Mouse (Mus musculus) lung, embryonic 15.5 days (tissue): ENCODE measurements at regions not wholly inside any gene's neighbourhood (a gene's known extent, or its start where the extent isn't known, plus 50 kb on each side); places are given as distances from the start of the nearest gene placed in this dataset.
A peak's percentile ranks its signal among the peaks of the same experiment; 100 is the strongest.

Source experiments
- ATAC-seq: fragments of 200-750 bp; cut with Nextera tagmentation; 2 replicates; pipeline ENCODE4 v1.8.0; 2017; ENCODE audit warnings: moderate number of reproducible peaks, borderline replicate concordance; ENCODE audit not compliant: low FRiP score, low TSS enrichment; ENCODE audit errors: extremely low read depth
- H3K27ac ChIP-seq: fragments of 300-500 bp; sonication (generic); 2 replicates; pipeline ENCODE4 v1.5.1; 2015; ENCODE audit warnings: moderate library complexity, mild to moderate bottlenecking, inconsistent platforms
- H3K27me3 ChIP-seq: fragments of 300-500 bp; sonication (generic); 2 replicates; pipeline ENCODE4 v1.6.1; 2015; ENCODE audit warnings: inconsistent platforms
- H3K36me3 ChIP-seq: fragments of 300-500 bp; sonication (generic); 2 replicates; pipeline ENCODE4 v1.6.1; 2015; ENCODE audit warnings: inconsistent platforms
- H3K4me1 ChIP-seq: fragments of 300-500 bp; sonication (generic); 2 replicates; pipeline ENCODE4 v1.6.1; 2015; ENCODE audit warnings: inconsistent platforms
- H3K4me2 ChIP-seq: fragments of 300-500 bp; sonication (generic); 2 replicates; pipeline ENCODE4 v1.6.1; 2015; ENCODE audit warnings: inconsistent platforms, mild to moderate bottlenecking, moderate library complexity
- H3K4me3 ChIP-seq: fragments of 300-500 bp; sonication (generic); 2 replicates; pipeline ENCODE4 v1.5.1; 2015; ENCODE audit warnings: mild to moderate bottlenecking, inconsistent platforms
- H3K9ac ChIP-seq: fragments of 300-500 bp; sonication (generic); 2 replicates; pipeline ENCODE4 v1.6.1; 2015; ENCODE audit warnings: inconsistent platforms
- H3K9me3 ChIP-seq: fragments of 300-500 bp; sonication (generic); 2 replicates; pipeline ENCODE4 v1.6.1; 2016; ENCODE audit warnings: inconsistent platforms
- WGBS: fragments of 180-500 bp; shearing (Covaris S2); methylation state at CpG from one replicate; pipeline ENCODE4 v1.1.7; 2015; 5-methylcytosine and 5-hydroxymethylcytosine counted together

DNA sequence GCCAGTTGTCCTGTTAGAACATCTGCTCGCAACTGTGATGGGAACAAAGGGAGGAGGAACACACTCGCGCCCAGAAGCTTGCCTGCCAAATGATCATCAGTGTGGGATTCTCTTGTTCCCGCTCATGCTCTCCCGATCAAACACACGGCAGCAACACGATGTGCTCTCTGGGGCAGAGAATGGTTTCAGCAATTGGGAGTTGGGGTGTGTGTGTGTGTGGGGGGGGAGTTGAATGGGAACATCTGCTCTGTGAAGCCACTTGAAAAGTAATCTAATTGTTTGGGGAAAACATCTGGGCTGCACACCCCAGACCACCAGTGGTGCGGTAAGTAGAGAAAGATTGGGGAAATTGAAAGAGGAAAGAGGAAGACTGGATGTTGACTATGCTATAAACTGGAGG, 117.7 kb upstream of the Igf1 start:
- ATAC-seq, result no peak
- Histone ChIP-seq H3K27me3 (no peaks in the 10 kb centered on the region), H3K9me3 (no peaks in the 10 kb centered on the region), H3K4me3 (no peak overlapping the region), H3K27ac (no peak overlapping the region), H3K4me2 (no peak overlapping the region), H3K4me1 (no peaks in the 10 kb centered on the region), H3K9ac (no peak overlapping the region), H3K36me3 (no peaks in the 10 kb centered on the region)
- 65% methylated on average over 8 of the region's 8 CpGs for WGBS

DNA sequence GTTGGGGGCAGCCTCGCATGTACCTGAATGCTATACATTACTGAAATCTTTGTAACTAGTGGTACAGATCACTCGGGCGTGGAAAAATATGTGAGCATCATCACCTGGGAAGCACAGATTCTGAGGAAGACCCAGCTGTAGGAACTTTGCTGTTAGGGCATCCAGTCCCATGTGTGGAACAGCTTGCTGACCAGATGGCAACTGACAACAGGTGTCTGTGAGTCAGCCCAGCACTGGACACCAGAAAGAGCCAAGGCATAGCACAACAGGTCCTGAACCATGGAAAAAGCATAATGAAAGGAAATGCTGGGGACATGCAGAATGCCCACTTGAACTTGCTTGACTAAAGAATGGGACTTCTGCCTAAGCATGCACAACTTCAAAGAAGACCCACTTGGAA, 115.3 kb upstream of the Igf1 start:
- ATAC-seq, result no peak
- H3K27ac ChIP-seq, result no peak overlapping the region
- H3K4me1 ChIP-seq, result no peaks in the 10 kb centered on the region
- 89% methylated on average over 3 of the region's 3 CpGs for WGBS
- H3K4me3 ChIP-seq, result no peak overlapping the region
- H3K9ac ChIP-seq, result no peak overlapping the region
- H3K36me3 ChIP-seq, result no peaks in the 10 kb centered on the region
- no peaks in the 10 kb centered on the region for H3K27me3 ChIP-seq
- H3K4me2 ChIP-seq, result no peak overlapping the region
- no peaks in the 10 kb centered on the region for H3K9me3 ChIP-seq

DNA sequence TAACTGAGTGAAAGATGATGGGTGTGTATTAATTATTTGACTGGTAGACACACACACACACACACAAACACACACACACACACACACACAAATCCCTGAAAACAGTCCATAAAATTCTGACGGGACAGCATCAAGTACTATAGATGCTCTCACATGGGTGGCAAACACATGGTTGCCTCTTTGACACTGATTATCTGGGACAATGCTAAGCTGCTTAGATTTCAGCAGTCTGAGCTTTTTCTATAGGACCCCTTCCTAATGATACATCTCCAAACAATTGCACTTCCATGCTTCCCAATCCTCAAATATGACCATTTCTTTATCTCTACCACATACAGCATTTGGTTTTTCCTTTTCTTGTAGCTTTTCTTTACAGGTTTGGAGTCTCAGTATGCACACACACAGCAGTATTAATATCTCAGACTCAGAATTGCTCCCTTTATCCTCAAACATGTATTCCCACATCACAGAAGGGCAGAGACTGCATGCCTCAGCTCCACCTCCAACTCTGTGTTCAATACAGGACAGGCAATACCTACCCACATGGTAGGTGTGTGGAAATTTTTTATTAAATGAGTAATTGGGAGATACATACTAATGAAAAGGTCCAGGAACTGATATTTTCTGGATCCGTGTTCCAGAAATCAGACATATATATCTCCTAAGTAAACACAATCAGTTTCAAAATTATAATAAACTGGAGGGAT, 110.1 kb upstream of the Igf1 start:
- WGBS, result 84% methylated on average over 2 of the region's 2 CpGs
- no peak overlapping the region for H3K4me3 ChIP-seq
- H3K9ac ChIP-seq, result no peak overlapping the region
- no peaks in the 10 kb centered on the region for H3K9me3 ChIP-seq
- no peaks in the 10 kb centered on the region for H3K36me3 ChIP-seq
- H3K27me3 ChIP-seq, result no peaks in the 10 kb centered on the region
- no peak for ATAC-seq
- no peaks in the 10 kb centered on the region for H3K4me1 ChIP-seq
- no peak overlapping the region for H3K4me2 ChIP-seq
- no peak overlapping the region for H3K27ac ChIP-seq

DNA sequence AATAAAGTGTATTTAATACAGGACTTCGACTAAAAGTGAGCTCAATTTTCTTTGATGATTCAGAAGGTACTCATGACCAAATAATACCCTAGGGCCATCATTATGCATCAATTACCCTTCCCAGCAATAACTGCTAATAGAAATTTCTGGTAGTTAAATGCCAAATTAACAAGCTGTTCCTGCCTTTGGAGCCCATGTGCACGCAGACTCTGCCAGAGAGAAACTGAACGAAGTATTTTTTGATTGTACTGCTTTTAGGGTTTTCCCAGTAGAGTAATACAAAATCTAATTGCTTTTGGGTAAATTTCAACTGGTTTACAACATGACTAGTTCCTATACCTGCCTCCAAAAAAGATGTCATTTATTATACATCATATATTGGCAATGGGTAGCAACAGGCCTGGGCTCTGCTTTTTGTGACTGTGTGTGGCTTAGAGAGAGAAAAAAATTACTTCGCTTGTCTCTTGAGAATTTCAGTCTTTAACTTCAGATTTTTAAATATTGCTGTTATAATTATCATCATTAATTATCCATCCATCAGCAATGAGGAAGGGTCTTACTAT, 109.4 kb upstream of the Igf1 start:
- WGBS, result 86% methylated on average over 4 of the region's 4 CpGs
- H3K27ac ChIP-seq, result no peak overlapping the region
- H3K4me2 ChIP-seq, result no peak overlapping the region
- H3K27me3 ChIP-seq, result no peaks in the 10 kb centered on the region
- no peaks in the 10 kb centered on the region for H3K4me1 ChIP-seq
- no peaks in the 10 kb centered on the region for H3K9me3 ChIP-seq
- H3K4me3 ChIP-seq, result no peak overlapping the region
- ATAC-seq, result no peak
- no peaks in the 10 kb centered on the region for H3K36me3 ChIP-seq
- H3K9ac ChIP-seq, result no peak overlapping the region

DNA sequence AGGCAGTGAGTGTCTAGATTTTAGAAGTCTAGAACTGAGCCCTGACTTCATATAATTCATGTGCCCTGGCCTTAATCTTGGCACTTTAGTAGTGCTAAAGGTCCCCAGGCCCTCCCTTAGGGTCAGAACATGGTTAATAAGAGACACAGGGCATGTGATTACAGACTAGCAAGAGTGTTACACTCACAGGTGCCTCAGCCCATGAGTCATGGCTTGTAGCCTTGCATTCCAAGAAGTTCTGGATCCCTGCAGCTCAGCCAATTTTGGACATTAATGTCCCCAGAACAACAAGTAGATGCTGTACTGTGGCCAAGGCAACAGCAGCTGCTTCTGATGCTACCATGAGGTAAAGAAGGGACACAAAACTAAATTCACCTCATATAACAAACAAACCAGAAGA, 107.7 kb upstream of the Igf1 start:
- Histone ChIP-seq H3K27ac (no peak overlapping the region), H3K9me3 (no peaks in the 10 kb centered on the region), H3K4me3 (no peak overlapping the region), H3K9ac (no peak overlapping the region), H3K4me1 (no peaks in the 10 kb centered on the region), H3K27me3 (no peaks in the 10 kb centered on the region), H3K4me2 (no peak overlapping the region), H3K36me3 (no peaks in the 10 kb centered on the region)
- no peak for ATAC-seq

DNA sequence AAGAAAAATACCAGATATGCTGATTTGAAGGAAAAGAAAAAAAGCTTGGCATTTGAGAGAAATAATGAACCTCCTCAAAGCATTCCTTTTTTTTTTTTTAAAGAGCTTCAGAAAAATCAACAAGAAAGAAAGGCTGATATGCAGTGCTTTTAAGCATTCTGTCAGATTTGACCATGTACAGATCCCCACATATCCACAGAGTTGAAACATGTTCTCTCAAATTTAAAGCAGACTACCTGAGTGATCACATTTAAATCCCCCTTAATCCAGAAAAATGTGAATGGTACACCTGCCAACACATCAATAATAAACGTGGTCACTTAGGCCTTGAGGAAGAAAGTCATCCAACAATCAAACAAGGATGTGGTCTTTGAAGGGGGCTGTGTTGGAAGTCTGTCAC, 107.1 kb upstream of the Igf1 start:
- Histone ChIP-seq H3K4me1 (no peaks in the 10 kb centered on the region), H3K4me2 (no peak overlapping the region), H3K27ac (no peak overlapping the region), H3K27me3 (no peaks in the 10 kb centered on the region), H3K9me3 (no peaks in the 10 kb centered on the region), H3K9ac (no peak overlapping the region), H3K4me3 (no peak overlapping the region), H3K36me3 (no peaks in the 10 kb centered on the region)
- ATAC-seq, result no peak
- 28% methylated on average over 1 of the region's 1 CpGs for WGBS

DNA sequence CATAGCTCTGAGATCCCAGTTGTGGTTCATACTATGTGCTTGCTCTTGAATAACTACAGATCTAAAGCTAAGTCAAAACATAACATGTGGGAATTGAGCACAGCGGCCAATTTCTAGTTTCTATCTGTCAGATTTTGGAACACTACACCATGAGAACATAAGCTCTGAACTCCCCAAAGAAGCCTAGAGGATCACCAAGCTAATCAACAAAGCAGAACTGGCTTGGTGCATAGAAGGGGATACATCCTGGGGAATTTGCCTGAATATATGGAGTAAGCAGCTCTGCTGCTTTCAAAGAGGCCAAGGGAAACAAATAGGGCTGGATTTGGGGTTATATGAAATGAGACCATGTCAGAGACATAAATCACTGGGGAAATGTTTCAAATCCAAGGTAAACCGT, 105.9 kb upstream of the Igf1 start:
- no peak for ATAC-seq

DNA sequence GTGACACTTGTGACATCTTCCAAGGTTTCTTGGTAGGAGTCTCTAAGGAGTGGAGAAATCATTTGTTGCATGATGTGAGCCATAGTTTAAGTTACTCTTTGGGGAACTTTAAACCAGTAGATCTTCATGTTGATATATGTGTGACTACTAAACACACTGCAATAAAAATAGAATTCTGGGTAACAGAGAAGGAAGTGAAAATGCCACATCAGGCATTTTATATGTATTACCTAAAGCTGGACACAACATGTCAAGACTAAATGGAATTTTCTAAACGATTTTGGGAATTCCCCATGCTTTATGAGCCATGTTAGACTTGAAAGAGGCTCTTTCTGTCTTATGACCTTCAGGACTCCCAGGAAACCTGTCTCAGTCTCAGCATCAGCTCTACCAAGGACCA, 104.6 kb upstream of the Igf1 start:
- H3K27ac ChIP-seq, result no peak overlapping the region
- H3K9ac ChIP-seq, result no peak overlapping the region
- H3K27me3 ChIP-seq, result no peaks in the 10 kb centered on the region
- no peak overlapping the region for H3K4me2 ChIP-seq
- WGBS, result 44% methylated on average over 1 of the region's 1 CpGs
- no peak for ATAC-seq
- H3K36me3 ChIP-seq, result no peaks in the 10 kb centered on the region
- H3K4me3 ChIP-seq, result no peak overlapping the region
- no peaks in the 10 kb centered on the region for H3K4me1 ChIP-seq
- no peaks in the 10 kb centered on the region for H3K9me3 ChIP-seq

More for the DNA sequence above, 105.9 kb upstream of the Igf1 start:
- Histone ChIP-seq H3K9ac (no peak overlapping the region), H3K4me2 (no peak overlapping the region), H3K27me3 (no peaks in the 10 kb centered on the region), H3K4me1 (no peaks in the 10 kb centered on the region), H3K4me3 (no peak overlapping the region), H3K9me3 (no peaks in the 10 kb centered on the region), H3K36me3 (no peaks in the 10 kb centered on the region), H3K27ac (no peak overlapping the region)
- WGBS, result 72% methylated on average over 2 of the region's 2 CpGs

DNA sequence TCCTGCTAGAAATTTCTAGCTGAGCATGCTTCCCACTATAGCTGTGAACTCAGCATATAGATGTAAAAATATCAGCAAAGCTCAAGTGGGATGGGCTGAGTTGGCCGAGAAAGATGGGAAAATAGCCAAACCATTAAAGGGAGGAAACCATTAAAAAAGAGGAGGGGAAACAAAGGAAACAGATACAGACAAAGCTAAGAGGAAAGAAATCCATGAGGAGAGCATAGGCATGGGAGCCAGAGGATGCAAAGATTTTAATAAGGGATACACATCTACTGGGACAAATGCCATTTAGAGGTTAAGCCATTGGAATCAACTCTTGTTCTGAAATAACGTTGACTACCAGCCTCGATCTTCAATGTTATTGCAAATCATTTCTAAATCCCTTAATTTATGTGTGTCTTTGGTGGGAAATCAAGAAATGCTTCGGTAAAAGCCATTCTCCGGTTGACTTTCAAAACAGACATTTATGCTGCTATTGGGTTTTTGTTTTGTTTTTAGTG, 96.5 kb upstream of the Igf1 start:
- H3K9me3 ChIP-seq, result no peaks in the 10 kb centered on the region
- H3K27me3 ChIP-seq, result no peaks in the 10 kb centered on the region
- WGBS, result 62% methylated on average over 5 of the region's 5 CpGs
- no peaks in the 10 kb centered on the region for H3K36me3 ChIP-seq
- no peak overlapping the region for H3K4me2 ChIP-seq
- H3K9ac ChIP-seq, result no peak overlapping the region
- H3K27ac ChIP-seq, result no peak overlapping the region
- ATAC-seq, result no peak
- no peaks in the 10 kb centered on the region for H3K4me1 ChIP-seq
- H3K4me3 ChIP-seq, result no peak overlapping the region

DNA sequence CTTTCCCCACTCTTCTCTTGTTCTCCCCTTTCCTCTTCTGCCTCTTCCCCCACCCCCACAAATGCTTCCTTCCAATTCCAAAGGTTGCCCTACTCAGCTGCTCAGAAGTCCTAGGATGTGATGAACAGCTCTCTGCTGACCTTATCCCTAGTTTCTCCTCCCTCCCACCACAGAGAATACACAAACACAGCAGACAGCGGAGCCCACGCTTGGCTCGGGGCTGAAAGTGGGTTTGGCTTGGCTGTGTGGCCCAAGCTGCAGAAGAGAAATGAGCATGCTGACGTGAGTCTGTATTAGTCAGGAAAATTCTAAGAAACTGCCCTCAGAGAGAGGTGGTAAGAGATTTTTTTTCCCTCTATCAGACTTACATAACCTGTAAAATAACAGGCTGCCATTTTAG, 70.5 kb upstream of the Igf1 start:
- no peak overlapping the region for H3K4me2 ChIP-seq
- H3K9me3 ChIP-seq, result no peaks in the 10 kb centered on the region
- no peaks in the 10 kb centered on the region for H3K4me1 ChIP-seq
- no peak overlapping the region for H3K9ac ChIP-seq
- no peak overlapping the region for H3K27ac ChIP-seq
- no peaks in the 10 kb centered on the region for H3K36me3 ChIP-seq
- ATAC-seq, result peak; percentile 77; the same call in 1 of the 2 replicates
- H3K27me3 ChIP-seq, result no peaks in the 10 kb centered on the region
- WGBS, result 22% methylated on average over 4 of the region's 4 CpGs
- H3K4me3 ChIP-seq, result no peak overlapping the region

DNA sequence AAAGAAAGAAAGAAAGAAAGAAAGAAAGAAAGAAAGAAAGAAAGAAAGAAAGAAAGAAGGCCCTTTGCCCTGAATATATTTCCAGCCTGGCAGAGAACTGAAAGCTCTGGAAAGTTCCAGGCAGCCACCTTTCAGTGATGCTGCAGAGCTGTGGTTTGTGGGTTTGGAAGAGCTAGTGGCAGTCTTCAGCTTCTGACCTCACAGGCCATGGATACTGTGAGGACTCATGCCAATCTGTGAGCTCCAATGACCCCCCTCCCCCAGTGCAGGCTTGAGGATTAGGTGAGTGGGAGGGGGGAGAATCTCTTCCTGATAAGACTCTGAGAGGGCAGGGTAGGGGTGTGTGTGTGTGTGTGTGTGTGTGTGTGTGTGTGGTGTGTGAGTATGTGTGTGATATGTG, 65.7 kb upstream of the Igf1 start:
- Histone ChIP-seq H3K27ac (no peak overlapping the region), H3K36me3 (no peaks in the 10 kb centered on the region), H3K4me3 (no peak overlapping the region), H3K4me2 (no peak overlapping the region), H3K27me3 (no peaks in the 10 kb centered on the region), H3K9ac (no peak overlapping the region), H3K4me1 (no peaks in the 10 kb centered on the region), H3K9me3 (no peaks in the 10 kb centered on the region)
- ATAC-seq, result no peak

DNA sequence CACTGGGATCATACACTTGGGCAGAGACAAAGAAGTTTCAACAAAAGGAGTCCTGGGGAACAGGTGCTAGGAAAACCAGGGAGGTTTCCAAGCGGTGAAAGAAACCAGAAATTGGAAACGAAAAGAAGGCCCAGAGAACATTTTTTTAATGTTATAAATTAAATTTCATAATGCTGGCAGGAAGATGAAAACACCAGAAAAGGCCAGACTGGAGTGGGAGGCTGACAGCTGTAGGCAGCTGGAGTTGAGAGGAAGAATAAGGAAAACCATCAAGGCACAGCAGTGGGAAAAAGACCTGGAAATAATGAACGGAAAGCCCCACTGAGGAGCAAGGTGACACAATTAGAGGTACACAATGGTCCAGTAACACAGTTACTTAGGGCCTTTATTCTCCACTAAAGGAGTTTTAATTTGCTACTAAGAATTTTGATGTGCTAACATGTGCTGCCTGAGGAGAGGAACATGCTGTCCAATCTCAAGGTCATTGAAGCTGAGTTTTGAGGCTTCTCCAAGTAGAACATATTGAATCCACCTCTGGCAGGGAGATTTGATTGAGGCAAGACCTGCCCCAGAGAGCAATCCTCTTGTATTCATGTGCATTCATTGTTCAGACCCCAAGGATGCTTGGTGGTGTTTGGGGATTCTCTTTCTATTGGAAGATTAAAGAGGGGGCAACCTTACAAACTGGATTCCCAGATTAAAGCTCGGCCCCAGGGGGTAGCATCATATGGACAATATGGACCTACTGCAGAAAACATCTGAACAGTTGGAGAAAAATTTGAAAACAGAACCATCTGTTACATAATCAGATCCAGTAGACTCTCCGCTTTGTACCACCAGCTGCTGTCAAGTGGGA, 53.9 kb upstream of the Igf1 start:
- no peaks in the 10 kb centered on the region for H3K9me3 ChIP-seq
- no peaks in the 10 kb centered on the region for H3K36me3 ChIP-seq
- H3K4me1 ChIP-seq, result no peaks in the 10 kb centered on the region
- H3K27ac ChIP-seq, result no peak overlapping the region
- H3K4me2 ChIP-seq, result no peak overlapping the region
- H3K4me3 ChIP-seq, result no peak overlapping the region
- no peak overlapping the region for H3K9ac ChIP-seq
- 74% methylated on average over 5 of the region's 5 CpGs for WGBS
- no peaks in the 10 kb centered on the region for H3K27me3 ChIP-seq
- ATAC-seq, result no peak
